Mouse (Mus musculus) E14TG2a.4 (cell line): ENCODE results near the gene Flcn.

Experiments used
- CTCF ChIP-seq: conservative IDR thresholded peaks from 2 replicates; pipeline ENCODE4 v1.5.1; 2014; ENCODE audit warnings: low read length
- NANOG ChIP-seq: IDR thresholded peaks from 2 replicates; pipeline ENCODE4 v1.6.1; 2014; ENCODE audit warnings: borderline replicate concordance, low read length, mixed read lengths
- POU5F1 ChIP-seq: IDR thresholded peaks from 2 replicates; pipeline ENCODE4 v1.6.1; 2014; ENCODE audit warnings: low read length, borderline replicate concordance

- no peak for TF ChIP-seq CTCF
- TF ChIP-seq POU5F1 = no peak
- TF ChIP-seq NANOG = no peak
These were observed 646 bp downstream of the Flcn start for GRCm38 (mm10) chr11:59809071-59809669.
